Mouse (Mus musculus) ovary, postnatal 36 days (tissue): ENCODE results near the gene Zfp740.

Source experiments
- DNase-seq: peaks from one replicate; pipeline ENCODE4 v3.0.0; 2022; ENCODE audit warnings: low spot score, mixed read lengths

The Zfp740 gene

GRCm38 (mm10) chr15:102248812-102249191, 45.8 kb downstream of the Zfp740 start:
- no peak for DNase-seq

GRCm38 (mm10) chr15:102249251-102249691, 46.2 kb downstream of the Zfp740 start:
- DNase-seq = no peak

- no peak for DNase-seq
These were observed 46.9 kb downstream of the Zfp740 start for GRCm38 (mm10) chr15:102249967-102250366.

GRCm38 (mm10) chr15:102250521-102250920, 47.5 kb downstream of the Zfp740 start:
- DNase-seq = no peak

- DNase-seq = no peak
These were observed 52.7 kb downstream of the Zfp740 start for GRCm38 (mm10) chr15:102255547-102256255.

GRCm38 (mm10) chr15:102256431-102257201, 53.6 kb downstream of the Zfp740 start:
- no peak for DNase-seq

- peak; percentile 62 for DNase-seq
These were observed 54.4 kb downstream of the Zfp740 start, which contains the start of gene Rarg for GRCm38 (mm10) chr15:102257202-102258075. Rarg (minus strand) TSS chr15:102257517.

GRCm38 (mm10) chr15:102258076-102258470, 55.0 kb downstream of the Zfp740 start:
- DNase-seq = no peak

GRCm38 (mm10) chr15:102258581-102259253, 55.7 kb downstream of the Zfp740 start:
- DNase-seq = no peak

- no peak for DNase-seq
These were observed 59.5 kb downstream of the Zfp740 start for GRCm38 (mm10) chr15:102262582-102262981.

GRCm38 (mm10) chr15:102263037-102263436, 60.0 kb downstream of the Zfp740 start:
- no peak for DNase-seq
